Mouse (Mus musculus): ENCODE results near the gene Olfr703. TPM values are rescaled to one million over a fixed set of nuclear protein-coding genes. Genes with fewer than 3 reads are reported as not detected.

The Olfr703 gene
- total RNA-seq (2021) = not detected
- long read RNA-seq, experiment 1 = 0 reads
- long read RNA-seq, experiment 2 = 0 reads

DNA sequence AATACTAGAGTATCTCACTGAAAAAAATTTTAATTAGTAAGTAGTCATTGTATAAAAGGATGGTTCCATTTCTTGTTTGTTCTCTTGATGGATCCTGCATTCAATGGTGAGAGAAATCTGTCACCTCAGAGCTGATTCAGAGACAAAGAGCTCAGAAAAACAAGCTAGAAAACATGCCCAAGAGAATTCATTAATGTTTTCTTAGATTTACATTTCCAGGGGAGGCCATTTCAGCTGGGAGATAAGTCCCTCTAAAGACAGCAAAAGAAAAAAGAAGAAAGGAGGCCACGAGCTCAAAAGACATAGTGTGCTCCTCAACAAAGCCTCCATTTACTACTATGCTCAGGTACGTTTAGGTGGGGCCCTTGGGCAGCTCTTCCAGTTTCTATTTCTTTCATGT, at the start of gene Olfr703:
Gene Olfr703, plus strand, starts transcription at position 301 of the 400 bp plus-strand sequence.
- DNase-seq (ENCODE audit: low spot score) = no peak

DNA sequence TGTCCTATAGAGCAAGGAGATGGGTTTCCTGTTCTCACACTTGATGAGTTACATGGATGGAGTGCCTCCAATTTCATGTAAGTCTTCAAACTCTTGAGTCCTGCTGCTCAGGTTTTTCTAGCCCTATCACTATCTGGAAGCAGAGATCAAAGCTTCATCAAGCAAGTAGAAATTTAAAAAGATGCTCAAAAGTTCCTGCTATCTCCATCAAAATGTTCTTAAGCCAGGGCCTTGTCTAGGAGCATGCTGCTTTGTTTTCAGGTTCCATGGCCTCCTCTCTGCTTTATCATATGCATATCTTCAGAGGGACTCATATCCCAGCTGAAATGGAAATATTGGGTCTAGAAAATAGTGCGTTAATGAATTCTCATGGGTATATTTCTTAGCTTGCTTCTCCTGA, 34.4 kb upstream of the Olfr703 start, which contains the start of gene Olfr700:
Gene Olfr700, minus strand, starts transcription at position 101 of the 400 bp plus-strand sequence.
- no peak for DNase-seq (ENCODE audit: low spot score)

DNA sequence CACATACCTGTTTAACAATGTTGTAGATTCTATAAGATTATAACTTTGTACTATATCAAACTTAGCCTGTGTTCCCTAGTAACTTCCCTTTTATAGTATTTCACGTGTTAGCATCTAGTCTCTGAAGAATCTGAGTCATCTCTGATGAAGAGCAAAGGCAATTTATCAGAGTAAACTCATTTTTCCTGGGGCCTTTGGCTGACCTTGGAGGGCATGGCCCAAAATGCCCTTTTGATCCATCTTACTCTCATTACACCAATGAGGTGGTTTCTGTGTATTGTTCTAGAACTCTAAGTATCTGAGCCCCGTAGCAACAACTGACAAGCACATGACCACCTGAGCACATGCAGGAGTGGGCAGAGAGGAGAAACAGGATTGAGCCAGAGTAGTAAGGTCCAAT, 29.3 kb upstream of the Olfr703 start, which contains the start of gene Olfr701:
Gene Olfr701, plus strand, starts transcription at position 301 of the 400 bp plus-strand sequence.
- DNase-seq (ENCODE audit: low spot score) = no peak

DNA sequence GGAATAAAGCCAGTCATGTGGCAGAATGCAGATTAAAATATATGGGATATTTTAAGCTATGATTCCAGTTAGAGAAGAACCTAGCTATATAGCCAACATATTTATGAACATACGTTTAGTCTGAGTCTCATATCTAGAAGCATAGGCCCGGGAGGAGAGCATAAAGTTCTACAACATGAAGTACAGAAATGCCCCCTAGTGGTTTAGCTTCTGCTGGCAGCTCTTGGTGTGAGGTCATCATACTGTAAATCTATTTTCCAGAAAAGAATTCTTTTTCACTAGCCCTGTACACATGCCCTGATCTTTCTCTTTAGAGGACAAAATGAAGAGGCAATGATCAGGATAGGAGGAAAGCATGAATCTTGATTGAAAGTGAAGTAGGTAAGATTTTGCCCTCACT, 27.4 kb upstream of the Olfr703 start:
- no peak for DNase-seq (ENCODE audit: low spot score)

DNA sequence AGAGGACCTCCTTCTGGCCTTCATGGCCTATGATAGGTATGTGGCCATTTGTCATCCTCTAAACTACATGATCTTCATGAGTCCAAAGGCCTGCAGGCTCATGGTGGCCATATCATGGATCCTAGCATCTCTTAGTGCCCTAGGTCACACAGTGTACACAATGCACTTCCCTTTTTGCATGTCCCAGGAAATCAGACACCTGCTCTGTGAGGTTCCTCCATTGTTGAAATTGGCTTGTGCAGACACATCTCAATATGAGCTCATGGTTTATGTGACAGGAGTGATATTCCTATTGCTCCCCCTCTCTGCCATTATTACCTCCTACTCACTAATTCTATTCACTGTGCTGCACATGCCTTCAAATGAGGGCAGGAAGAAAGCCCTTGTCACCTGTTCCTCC, 24.7 kb upstream of the Olfr703 start:
- DNase-seq (ENCODE audit: low spot score) = no peak

DNA sequence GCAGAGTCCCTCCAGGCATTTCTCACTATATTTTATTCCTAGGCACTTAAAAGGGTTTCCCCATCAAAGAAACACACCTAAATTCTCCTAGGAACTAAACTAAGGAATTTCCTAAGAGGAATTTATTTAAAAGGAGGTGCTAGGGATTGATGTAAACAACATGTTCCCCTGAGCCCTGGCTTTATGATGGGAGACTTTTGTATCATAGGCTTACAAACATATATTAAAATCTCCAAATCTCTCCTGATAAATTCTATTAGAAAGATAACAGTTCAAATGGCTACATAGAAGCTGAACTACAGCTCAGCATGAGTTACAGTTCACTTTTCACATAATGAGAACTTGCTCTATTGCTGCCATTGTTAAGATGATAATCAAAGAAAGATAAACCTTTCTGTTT, 9.4 kb upstream of the Olfr703 start, which contains the start of gene Olfr702:
Gene Olfr702, minus strand, starts transcription at position 101 of the 400 bp plus-strand sequence.
- no peak for DNase-seq (ENCODE audit: low spot score)

DNA sequence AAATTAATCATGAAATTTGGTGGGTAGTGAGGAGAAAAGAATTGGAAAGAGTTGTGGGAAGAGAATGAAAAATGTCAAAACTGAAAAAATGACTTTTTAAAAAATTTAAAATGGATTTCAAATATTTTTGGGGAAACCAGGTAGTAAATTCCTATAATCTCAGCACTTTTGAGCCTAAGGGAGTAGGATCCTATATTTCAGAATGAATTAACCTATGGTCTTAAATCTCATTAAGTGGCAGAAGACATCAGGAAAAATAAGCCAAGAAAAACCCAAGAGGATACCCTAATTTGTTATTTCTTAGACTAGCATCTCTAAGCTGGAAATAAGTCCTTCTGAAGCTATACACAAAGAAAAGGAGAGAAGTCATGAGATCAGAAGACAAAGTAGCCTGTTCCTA, 19.7 kb downstream of the Olfr703 start, which contains the start of gene Olfr704:
Gene Olfr704, plus strand, starts transcription at position 301 of the 400 bp plus-strand sequence.
- no peak for DNase-seq (ENCODE audit: low spot score)

DNA sequence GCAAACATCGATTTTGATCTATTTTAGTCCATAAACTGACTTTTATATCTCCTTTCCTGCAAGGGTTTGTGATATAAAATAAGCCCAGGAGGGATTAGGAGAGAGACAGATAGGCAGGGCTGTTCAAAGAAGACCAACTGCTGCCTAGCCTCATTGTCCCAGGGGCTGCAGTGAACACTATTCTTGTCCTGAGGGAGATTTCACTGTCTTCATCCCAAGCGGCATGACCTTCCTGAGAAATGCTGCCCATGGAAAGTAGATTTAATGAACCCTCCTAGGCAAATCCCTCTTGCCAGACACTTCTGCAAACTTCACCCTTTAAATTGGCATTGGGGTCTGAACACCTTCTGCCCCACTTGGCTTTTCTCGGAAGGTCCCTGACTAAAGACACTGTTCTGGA, 33.6 kb downstream of the Olfr703 start, which contains the start of gene Olfr705:
Gene Olfr705, minus strand, starts transcription at position 101 of the 400 bp plus-strand sequence.
- no peak for DNase-seq (ENCODE audit: low spot score)

DNA sequence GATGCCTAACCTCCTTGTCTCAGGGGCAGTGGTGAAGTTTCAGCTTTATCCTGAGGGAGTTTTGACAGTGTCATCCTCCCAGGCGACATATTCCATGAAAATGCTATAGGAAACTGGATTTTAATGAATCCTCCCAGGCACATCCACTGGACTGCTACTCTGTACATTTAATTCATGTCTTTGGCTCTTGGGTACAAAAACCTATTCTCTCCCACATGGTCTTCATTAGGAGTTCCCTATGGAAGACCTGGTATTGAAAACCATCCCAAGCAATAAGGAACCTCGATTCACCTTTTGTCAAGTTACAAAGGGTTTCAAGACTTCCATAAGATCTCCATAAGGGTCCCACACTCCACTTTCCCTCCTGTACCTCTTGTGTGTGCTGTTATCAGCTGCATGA, 44.9 kb downstream of the Olfr703 start, which contains the start of gene Olfr706:
Gene Olfr706, minus strand, starts transcription at position 101 of the 400 bp plus-strand sequence.
- no peak for DNase-seq (ENCODE audit: low spot score)

Other genes with a start within 250 kb of the Olfr703 start
- not detected for gene Olfr693, start 162.8 kb upstream of the Olfr703 start, total RNA-seq (2021)
- gene Olfr694, start 151.5 kb upstream of the Olfr703 start, total RNA-seq (2021) = not detected
- not detected for gene Olfr695, start 127.0 kb upstream of the Olfr703 start, total RNA-seq (2021)
- not detected for gene Olfr697, start 100.9 kb upstream of the Olfr703 start, total RNA-seq (2021)
- gene Olfr698, start 88.0 kb upstream of the Olfr703 start, total RNA-seq (2021) = not detected
- gene Olfr699, start 50.2 kb upstream of the Olfr703 start, total RNA-seq (2021) = not detected
- not detected for gene Olfr700, start 34.5 kb upstream of the Olfr703 start, total RNA-seq (2021)
- gene Olfr701, start 29.2 kb upstream of the Olfr703 start, total RNA-seq (2021) = not detected
- gene Olfr702, start 9.5 kb upstream of the Olfr703 start, total RNA-seq (2021) = not detected
- gene Olfr704, start 19.8 kb downstream of the Olfr703 start, total RNA-seq (2021) = not detected
- gene Olfr705, start 33.5 kb downstream of the Olfr703 start, total RNA-seq (2021) = not detected
- not detected for gene Olfr706, start 44.8 kb downstream of the Olfr703 start, total RNA-seq (2021)
- not detected for gene Olfr707, start 57.9 kb downstream of the Olfr703 start, total RNA-seq (2021)
- not detected for gene Olfr1532-ps1, start 64.6 kb downstream of the Olfr703 start, total RNA-seq (2021)
- not detected for gene Olfr709-ps1, start 88.9 kb downstream of the Olfr703 start, total RNA-seq (2021)
- not detected for gene Olfr710, start 105.0 kb downstream of the Olfr703 start, total RNA-seq (2021)
- not detected for gene Olfr6, start 120.6 kb downstream of the Olfr703 start, total RNA-seq (2021)
- gene Olfr711, start 132.1 kb downstream of the Olfr703 start, total RNA-seq (2021) = not detected
- gene Olfr2, start 162.7 kb downstream of the Olfr703 start, total RNA-seq (2021) = not detected
- not detected for gene Olfr713, start 187.8 kb downstream of the Olfr703 start, total RNA-seq (2021)
- gene Olfr714, start 227.6 kb downstream of the Olfr703 start, total RNA-seq (2021) = not detected
- gene Olfr17, start 249.9 kb downstream of the Olfr703 start, total RNA-seq (2021) = not detected

All from gastrocnemius, adult 18-20 months (tissue).